Mouse (Mus musculus): ENCODE results near the gene Cops7b.

The Cops7b gene

GRCm38 (mm10) chr1:86598516-86598915 is 15.8 kb downstream of the Cops7b start:
- no peak for DNase-seq

DNA sequence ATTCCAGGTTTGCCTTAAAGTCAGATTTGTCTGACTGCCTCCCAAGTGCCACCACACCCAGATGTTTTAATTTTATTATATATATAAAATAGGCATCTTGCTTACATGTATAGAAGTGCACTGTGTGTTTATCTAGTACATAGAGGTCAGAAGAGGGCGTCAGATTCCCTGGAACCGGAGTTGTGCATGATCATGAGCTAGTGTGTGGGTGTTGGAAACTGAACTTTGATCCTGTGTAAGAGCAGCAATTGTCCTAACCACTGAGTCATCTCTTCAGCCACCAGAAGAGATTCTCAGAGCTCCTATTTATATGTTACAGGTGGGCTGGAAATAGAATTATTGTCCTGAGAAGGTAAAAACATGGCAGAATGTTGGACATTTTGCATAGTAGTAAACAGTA is 17.4 kb downstream of the Cops7b start:
- no peak for DNase-seq

DNA sequence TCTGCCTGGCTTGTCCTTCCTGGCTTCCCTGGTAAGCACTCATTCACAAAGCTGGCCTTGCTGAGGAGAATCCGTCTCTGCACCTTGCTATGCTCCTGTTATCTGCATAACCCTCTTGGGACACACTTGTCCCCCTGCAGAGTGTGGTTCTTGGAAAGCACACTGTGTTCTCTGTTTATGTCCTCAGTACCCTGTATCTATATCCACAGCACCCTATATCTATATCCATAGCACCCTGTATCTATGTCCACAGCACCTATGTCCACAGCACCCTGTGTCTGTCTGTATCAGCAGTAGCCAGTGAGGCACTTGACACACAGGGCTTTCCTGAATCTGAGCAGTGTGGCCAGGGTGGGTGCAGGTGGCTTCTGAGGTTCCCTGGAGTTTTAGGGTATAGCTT is 28.2 kb downstream of the Cops7b start:
- no peak for DNase-seq

- DNase-seq: no peak
Measured at GRCm38 (mm10) chr1:86612081-86612480, 29.4 kb downstream of the Cops7b start.

- DNase-seq: no peak
Measured at GRCm38 (mm10) chr1:86614269-86614668, 31.6 kb downstream of the Cops7b start.

DNA sequence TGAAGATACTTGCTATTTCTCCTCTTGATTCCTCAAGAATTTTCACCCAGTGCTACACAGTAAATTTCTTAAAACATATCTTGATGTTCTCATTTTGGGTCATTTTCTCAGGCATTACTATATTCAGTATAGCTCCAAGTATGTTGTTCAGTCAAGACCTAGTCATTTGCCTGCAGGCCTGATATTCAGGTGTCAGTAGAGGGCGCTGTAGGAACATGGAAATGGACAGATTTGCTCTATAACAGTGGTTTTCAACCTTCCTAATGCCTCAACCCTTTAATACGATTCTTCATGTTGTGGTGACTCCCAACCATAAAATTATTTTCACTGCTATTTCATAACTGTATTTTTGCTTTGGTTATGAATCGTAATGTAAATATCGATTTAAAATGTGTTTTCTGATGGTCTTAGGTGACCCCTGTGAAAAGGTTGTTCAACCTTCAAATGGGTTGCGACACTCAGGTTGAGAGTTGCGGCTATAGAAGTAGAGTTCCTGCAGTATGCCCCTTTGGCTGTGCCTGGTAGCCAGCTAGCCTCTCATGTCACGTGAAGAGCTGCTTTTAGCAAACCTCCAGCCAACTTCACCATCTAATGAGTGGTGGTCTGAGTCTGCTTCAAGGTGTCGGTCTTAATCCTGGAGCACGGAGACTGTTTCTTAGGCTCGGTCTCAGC is 35.9 kb downstream of the Cops7b start:
- peak; percentile 46 to 68 for DNase-seq

DNA sequence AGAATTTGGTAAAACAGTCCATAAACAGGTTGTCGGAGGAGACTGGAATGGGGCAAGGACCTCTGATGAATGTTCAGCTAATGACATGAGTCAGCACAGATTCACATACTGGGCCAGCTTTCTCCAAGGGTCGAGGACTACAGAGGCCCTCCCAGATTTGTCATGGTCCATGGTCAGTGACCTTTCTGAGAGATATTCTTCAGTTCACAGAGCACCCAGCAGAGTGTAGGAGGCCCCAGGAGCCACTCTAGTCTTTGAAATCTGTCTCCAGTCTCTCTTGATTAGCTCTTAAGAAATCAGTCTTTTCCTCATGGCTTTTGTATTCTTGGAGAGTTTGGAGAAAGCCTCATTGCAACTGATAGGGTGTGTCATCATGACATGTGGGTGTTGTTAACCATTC is 39.6 kb downstream of the Cops7b start:
- DNase-seq: no peak

- no peak for DNase-seq
Measured at GRCm38 (mm10) chr1:86623001-86624000, 40.6 kb downstream of the Cops7b start.

DNA sequence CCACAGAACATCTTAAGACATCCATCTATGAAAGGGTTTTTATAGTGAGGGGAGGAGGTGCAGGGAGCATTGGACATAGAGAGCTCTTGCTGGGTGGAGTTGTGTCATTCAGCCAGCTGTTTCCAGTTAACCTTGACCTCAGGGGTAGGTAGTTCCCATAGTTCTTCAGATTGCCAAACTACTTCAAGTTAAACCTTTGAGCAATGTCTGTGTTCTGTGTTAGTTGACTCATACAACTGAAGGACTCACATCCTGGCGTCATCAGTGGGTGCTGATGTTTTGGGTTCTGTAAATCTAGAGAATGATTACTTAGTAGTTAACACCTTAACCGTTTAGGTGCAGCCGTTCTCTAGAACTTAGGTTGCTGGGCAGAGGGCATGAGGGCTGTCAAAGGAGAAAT is 45.6 kb downstream of the Cops7b start:
- DNase-seq: no peak

- DNase-seq: no peak
Measured at GRCm38 (mm10) chr1:86629936-86630335, 47.2 kb downstream of the Cops7b start.

GRCm38 (mm10) chr1:86630527-86630926 is 47.8 kb downstream of the Cops7b start:
- no peak for DNase-seq

DNA sequence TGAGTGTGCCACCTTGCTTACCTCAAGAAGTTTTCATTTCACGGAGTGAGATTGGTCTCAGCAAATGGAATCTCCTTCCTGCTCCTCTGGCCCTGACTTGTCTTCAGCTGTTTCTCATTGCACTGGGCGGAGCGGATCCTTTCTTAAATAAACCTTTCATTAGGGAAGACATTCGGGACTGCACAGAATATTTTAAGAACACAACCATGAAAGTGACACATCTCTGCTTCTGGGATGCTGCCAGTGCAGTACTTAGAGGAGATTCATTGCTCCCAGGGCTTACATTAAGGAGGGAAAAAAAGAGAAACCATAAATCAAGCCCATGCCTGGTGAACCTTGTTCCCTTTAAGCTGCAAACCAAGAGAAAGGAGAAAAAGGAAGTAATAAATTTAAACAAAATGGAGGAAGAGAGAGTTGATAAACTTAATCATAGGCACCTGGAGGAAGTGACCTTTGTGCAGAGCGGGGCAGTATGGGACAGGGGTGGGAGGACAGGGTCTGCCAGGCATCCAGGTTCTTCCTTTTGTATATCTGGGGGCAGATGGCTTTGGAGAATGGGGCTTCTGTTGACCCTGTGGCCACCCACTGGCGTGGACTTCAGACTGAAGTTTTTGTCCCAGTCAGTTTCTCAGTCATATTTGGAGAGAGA is 50.2 kb downstream of the Cops7b start:
- DNase-seq: no peak

- no peak for DNase-seq
Measured at GRCm38 (mm10) chr1:86633434-86633833, 50.7 kb downstream of the Cops7b start.

DNA sequence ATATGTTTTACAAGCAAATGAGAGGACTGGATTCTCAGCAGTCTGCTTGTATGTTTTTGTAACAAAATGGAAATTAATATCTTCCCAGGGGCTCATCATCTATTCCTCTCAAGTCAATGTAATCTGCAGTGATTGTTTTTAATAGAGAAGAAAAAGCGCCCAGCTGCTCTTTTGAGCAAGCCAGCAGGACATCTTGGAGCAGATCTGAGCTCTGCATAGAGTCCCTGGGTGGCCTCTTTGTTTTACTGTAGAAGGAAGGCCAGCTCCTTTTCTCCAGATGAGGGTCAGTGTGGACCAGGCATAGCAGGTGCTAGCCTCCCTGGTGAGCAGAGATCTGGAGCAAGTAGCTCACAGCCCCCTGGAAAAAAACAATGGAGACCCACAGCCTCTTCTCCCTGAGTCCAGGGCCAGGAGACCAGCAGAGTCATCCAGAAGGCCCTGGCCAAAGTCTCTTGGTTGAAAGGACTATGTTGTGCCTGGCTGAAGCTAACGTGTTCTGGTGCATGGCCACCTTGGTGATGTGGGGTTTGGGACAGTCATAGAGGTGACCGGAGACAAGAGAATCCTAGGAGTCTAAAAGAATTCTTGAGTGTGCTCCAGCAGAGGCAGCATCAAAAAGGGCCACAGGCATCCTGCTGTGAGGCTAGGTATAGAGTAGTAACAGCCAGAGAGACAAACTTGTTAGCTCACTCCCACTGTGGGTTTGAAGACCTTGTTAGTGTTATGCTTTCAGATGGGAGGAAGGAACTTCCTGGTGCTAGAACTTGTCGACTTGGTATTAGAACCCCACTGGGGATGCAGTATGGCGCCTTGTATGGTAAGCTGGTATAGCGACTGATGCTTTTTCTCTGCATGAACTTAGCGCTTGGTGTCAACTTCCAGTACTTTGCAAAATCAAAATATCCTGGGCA is 51.4 kb downstream of the Cops7b start:
- DNase-seq: no peak

DNA sequence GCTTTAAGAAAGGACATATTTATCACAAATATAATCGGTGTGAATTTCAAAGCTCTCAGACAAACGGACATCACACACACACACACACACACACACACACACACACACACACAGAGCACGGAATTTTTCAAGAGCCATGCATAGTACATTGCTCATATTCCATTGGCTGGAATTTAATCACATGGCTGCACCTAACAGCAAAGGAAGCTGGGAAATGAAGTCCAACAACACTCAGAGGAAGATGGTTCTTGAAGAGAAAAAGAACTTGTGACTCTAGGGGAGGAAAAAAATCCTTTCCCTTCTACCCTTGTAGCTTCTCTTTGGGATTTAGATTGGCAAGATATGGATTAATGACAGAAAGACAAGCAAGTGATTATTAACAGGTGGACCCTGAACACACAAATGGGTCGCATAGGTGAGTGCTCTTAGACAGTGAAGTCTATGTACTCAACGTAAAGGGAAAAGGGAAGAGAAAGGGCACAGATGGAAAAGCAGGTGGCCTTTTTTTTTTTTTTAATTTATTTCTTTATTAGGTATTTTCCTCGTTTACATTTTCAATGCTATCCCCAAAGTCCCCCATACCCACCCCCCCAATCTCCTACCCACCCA is 52.2 kb downstream of the Cops7b start:
- DNase-seq: peak in 1 of 2 experiments; percentile 9

GRCm38 (mm10) chr1:86643101-86643809 is 60.6 kb downstream of the Cops7b start:
- no peak for DNase-seq

- DNase-seq: no peak
Measured at GRCm38 (mm10) chr1:86647517-86647916, 64.8 kb downstream of the Cops7b start.

DNA sequence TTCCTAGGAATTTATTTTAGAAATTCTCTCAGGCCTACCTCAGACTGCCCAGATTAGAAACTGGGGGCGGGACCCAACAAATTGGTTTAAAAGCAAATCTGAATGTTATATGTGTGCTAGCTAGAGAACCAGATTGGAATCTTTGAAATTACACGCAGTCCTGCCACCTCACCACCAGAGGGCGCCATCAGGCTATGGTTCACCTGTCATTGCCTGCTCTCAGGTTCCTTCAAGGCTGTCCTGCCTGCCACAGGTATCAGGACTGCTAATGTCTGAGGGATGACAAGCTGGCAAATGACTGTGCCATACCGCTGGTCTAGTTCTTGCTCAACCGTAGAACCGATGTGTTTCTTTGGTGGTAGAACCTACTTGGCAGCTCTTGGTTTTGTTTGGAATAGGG is 67.6 kb downstream of the Cops7b start:
- DNase-seq: peak; percentile 80 to 81

DNA sequence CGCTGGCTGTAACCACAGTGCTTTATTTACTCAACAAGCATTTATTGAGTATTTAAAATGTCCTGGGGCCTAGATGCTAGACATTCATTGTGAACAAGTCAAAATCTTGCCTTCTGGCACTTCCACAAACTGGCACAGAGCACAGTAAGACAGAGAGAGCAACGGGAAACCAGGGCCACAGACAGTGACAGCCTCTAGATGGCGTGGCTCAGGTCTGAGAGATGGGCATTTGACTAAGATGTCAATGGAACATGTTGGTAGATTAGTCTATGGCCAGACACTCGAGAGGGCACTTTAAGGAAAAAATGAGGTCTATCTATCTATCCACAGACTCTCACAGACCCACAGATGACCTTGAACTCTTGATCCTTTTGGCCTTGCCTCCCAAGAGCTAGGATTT is 70.0 kb downstream of the Cops7b start:
- DNase-seq: no peak

DNA sequence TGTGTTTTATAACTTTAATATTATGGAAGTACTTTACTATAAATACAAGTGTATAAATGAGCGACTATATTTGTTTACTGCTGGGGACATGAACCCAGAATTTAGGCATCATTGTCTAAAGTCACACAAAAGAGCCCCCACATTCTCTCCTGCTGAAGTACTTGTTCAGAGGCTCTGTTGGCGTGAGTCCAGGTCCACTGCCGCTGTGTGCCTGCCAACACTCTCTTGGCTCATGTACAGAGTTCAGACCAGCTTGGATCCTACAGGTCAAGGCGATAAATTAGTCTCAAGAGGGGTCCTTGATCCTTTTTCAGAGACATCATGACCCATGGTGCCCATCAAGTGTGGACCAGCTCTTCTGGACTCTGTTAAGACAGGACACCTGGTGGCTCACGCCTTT is 74.4 kb downstream of the Cops7b start:
- DNase-seq: no peak

Measured in cerebellum, postnatal 36 days (tissue).